Mouse (Mus musculus): Measurements from ENCODE around the gene Lrmda. TPM values are rescaled to one million over a fixed set of nuclear protein-coding genes. Genes with fewer than 3 reads are reported as not detected.

Lrmda gene
- total and polyA plus RNA-seq, 3 experiments = 5.1 to 5.9 TPM; not detected in 1

DNA sequence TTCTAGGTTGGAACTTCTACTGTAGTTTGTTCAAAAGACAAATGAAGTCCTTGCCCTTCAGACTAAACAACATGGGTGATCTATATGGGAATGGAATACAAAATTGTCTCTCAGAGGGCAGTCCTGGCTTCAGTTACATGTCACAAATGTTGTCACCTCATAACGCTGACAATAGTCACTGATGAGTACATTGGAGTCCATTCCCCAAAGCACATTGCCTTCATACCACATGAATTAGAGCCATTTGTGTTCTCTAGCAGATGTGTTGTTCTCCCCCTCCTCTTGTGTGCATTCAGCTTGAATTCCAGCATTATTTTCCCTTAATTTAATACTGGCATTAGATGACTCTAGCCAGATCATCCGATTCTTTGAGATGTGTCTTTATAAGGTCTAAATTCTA lies 883.4 kb downstream of the Lrmda start:
- Histone ChIP-seq H3K4me3 (ENCODE audit: control insufficient read depth in 1 of 2, insufficient read depth in 1 of 2, low read depth in 2 of 2, low read length in 2 of 2) (no peak overlapping the region), H3K36me3 (ENCODE audit: control insufficient read depth in 1 of 2, insufficient read depth in 2 of 2, low read length in 2 of 2) (no peaks in the 10 kb centered on the region), H3K9me3 (replicated peaks; ENCODE audit: insufficient read depth, low read length) (no peaks in the 10 kb centered on the region), H3K79me2 (ENCODE audit: control insufficient read depth, insufficient read depth, low read length, poor library complexity) (no peaks in the 10 kb centered on the region; the same call in 1 of the 2 replicates), H3K4me1 (ENCODE audit: control insufficient read depth in 1 of 2, insufficient read depth in 2 of 2, low read length in 2 of 2) (no peaks in the 10 kb centered on the region; a peak in 2 of 4 replicates), H3K27ac (ENCODE audit: control insufficient read depth, low read depth, low read length) (no peak overlapping the region), H3K27me3 (ENCODE audit: control insufficient read depth in 1 of 2, insufficient read depth in 2 of 2, low read length in 2 of 2) (no peaks in the 10 kb centered on the region), H3K9ac (ENCODE audit: control insufficient read depth, low read depth, low read length, poor library complexity, severe bottlenecking) (no peak overlapping the region)
- no peak for DNase-seq (ENCODE audit: low read depth, low spot score)
- TF ChIP-seq MYB (IDR thresholded peaks at IDR 0.05; ENCODE audit: low read depth, low read length) = no peak
- no peak for TF ChIP-seq ZMIZ1 (IDR thresholded peaks at IDR 0.05; ENCODE audit: low read depth, low read length)
- TF ChIP-seq USF1 (IDR thresholded peaks at IDR 0.05; ENCODE audit: low read depth, low read length) = no peak
- no peak for TF ChIP-seq ZC3H11A (IDR thresholded peaks at IDR 0.05; ENCODE audit: low read depth, low read length)
- no peak for TF ChIP-seq MAFK (IDR thresholded peaks at IDR 0.05; ENCODE audit: borderline replicate concordance, low read depth, low read length)

DNA sequence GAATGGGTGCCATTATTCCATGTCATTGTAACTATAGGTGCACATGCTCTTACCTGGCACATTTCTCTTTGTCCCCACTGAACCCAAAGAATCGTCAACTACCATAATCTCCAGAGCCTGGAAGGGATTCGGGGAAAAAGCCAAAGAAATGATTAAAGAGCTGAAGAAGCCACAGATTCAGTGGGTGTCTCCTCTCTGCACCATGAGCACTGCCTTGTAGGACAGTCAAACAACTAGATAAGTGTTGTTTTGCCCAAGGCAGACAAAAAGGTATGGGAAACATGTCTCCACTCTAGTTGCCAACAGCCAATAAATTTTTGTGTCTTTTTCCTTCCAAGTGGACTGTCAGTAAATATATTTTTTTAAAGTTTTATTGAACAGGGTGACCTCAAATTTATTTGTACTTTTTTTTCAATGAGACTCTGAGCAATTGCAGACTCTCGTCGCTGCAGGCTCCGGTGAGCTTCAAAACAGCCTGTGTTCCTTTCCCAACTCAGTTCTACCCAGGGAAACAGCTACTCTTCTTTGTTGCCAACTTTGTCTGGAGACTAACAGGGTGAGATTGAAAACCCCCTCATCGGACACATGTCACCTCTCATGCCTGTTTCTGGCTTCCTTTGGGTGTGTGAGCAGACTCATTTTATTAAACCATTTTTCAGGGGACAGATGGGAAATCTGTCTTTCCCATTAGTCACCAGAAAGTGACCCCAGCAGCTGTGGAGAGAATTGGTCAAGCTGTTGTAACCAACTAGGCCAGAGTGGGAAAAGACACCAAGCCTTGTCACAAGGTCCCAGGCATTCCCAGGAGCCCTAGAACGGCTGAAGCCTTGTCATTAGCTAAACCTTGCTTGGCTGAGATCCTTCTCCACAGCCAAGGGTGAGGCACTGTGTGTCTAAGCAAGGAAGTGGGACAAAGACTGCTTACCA lies 886.5 kb downstream of the Lrmda start:
- no peak for TF ChIP-seq SMC3 (IDR thresholded peaks at IDR 0.05; ENCODE audit: low read depth, low read length)
- no peak for TF ChIP-seq MXI1 (IDR thresholded peaks at IDR 0.05; ENCODE audit: low read depth, low read length)
- no peak for TF ChIP-seq SIN3A (IDR thresholded peaks at IDR 0.05; ENCODE audit: low read length)
- no peak for TF ChIP-seq E2F4 (IDR thresholded peaks at IDR 0.05; ENCODE audit: borderline replicate concordance, low read depth, low read length)
- no peak for TF ChIP-seq POLR2A (IDR thresholded peaks at IDR 0.05; ENCODE audit: control insufficient read depth in 1 of 2, insufficient read depth in 1 of 2, low read depth in 1 of 2, low read length in 2 of 2, poor library complexity in 1 of 2)
- no peak for TF ChIP-seq CHD1 (IDR thresholded peaks at IDR 0.05; ENCODE audit: low read depth, low read length)
- TF ChIP-seq MAZ (IDR thresholded peaks at IDR 0.05; ENCODE audit: low read depth, low read length) = no peak
- TF ChIP-seq RCOR1 (IDR thresholded peaks at IDR 0.05; ENCODE audit: low read depth, low read length) = no peak
- no peak for TF ChIP-seq ELF1 (IDR thresholded peaks at IDR 0.05; ENCODE audit: low read depth, low read length)
- no peak for TF ChIP-seq MEF2A (IDR thresholded peaks at IDR 0.05; ENCODE audit: extremely low read depth, insufficient replicate concordance, low read depth, low read length, poor library complexity, severe bottlenecking)
- TF ChIP-seq JUND (IDR thresholded peaks at IDR 0.05; ENCODE audit: low read depth, low read length) = no peak
- TF ChIP-seq CHD2 (IDR thresholded peaks at IDR 0.05; ENCODE audit: low read length) = no peak
- TF ChIP-seq EP300 (IDR thresholded peaks at IDR 0.05; ENCODE audit: low read depth in 1 of 2, low read length in 2 of 2) = no peak
- TF ChIP-seq MAX (IDR thresholded peaks at IDR 0.05; ENCODE audit: low read length) = no peak
- Histone ChIP-seq H3K9ac (ENCODE audit: control insufficient read depth, low read depth, low read length, poor library complexity, severe bottlenecking) (no peak overlapping the region), H3K4me3 (ENCODE audit: control insufficient read depth in 1 of 2, insufficient read depth in 1 of 2, low read depth in 2 of 2, low read length in 2 of 2) (no peak overlapping the region), H3K27ac (ENCODE audit: control insufficient read depth, low read depth, low read length) (no peak overlapping the region), H3K79me2 (ENCODE audit: control insufficient read depth, insufficient read depth, low read length, poor library complexity) (no peaks in the 10 kb centered on the region), H3K4me1 (ENCODE audit: control insufficient read depth in 1 of 2, insufficient read depth in 2 of 2, low read length in 2 of 2) (no peaks in the 10 kb centered on the region; a peak in 2 of 4 replicates), H3K9me3 (replicated peaks; ENCODE audit: insufficient read depth, low read length) (no peaks in the 10 kb centered on the region), H3K36me3 (ENCODE audit: control insufficient read depth in 1 of 2, insufficient read depth in 2 of 2, low read length in 2 of 2) (no peaks in the 10 kb centered on the region), H3K27me3 (ENCODE audit: control insufficient read depth in 1 of 2, insufficient read depth in 2 of 2, low read length in 2 of 2) (no peaks in the 10 kb centered on the region)
- no peak for DNase-seq (ENCODE audit: low read depth, low spot score)
